Mouse (Mus musculus): ENCODE results near the gene Zfp961.
"Not testable (repeated sequence)": the region's sequence is repeated elsewhere in the genome, so short reads cannot be mapped to it uniquely, and the experiment has no call there.

Gene Zfp961

DNA sequence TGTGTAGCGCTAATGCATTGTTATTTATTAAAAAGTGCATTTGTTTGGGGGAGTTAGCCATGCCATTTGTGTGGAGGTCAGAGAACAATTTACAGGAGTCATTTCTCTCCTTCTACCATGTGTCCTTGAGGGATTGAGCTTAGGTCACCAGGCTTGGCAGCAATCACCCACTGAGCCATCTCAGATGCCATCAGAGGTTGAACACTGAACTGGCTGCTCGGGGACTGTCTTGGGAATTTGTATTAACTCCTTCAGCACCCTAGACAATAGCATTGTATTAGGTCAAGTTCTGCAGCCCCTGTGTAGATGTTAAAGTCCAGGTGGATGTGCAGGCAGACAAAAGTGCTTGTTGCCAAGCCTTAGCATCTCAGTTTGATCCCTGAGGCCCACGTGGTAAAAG is 13.2 kb downstream of the Zfp961 start:
- DNase-seq (ENCODE audit: low spot score): no peak

DNA sequence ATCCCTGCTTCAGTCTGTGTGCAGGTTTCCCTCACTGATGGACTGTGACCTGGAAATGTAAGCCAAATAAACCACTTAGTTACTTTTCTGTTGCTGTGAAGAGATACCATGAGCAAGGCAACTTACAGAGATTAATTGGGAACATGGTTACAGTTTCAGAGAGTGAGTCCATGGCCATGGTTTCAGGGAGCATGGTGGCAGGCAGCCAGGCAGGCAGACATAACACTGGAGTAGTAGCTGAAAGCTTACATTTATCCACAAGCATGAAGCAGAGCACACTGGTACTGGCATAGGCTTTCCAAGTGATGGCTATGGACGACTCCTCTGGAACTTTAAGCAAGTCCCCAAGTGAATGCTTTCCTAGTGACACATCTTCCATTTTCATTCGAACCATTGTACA is 14.3 kb downstream of the Zfp961 start:
- DNase-seq (ENCODE audit: low spot score): no peak

DNA sequence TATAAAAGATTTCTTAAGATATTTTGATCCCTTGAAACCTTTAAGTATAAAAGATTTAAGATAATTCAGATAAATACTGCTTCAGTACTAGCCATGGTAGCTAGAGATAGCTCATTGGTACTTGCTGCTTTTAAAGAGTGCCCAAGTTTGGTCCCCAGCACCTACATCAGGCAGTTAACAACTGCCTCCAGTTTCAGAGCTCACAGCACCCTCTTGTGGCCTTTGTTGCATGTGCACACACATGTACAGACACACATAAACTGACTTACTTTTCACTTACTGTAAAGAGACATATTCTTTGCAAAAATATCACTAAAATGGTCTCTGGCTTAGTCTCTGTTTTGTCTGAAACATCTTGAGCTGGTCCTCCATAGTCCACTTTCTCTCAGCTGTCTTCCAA is 15.6 kb downstream of the Zfp961 start:
- DNase-seq (ENCODE audit: low spot score): no peak

DNA sequence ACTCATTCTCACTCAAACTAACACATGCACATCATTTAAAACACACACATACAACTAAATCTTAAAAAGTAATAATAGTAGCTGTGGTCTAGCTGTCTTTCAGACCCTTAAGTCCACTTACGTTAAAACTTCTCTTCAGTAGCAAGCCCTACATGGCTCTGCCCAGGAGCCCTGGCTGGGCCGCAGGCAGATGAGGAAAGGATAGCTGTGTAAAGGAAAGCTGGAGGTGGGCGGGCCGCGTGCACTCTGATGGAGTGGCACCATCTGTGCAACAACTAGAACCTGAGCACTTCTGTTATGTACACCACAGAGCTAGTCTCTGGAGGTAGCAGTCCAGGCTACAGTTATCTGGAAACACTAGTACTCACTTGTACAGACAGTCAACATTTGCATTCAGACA is 16.4 kb downstream of the Zfp961 start:
- no peak for DNase-seq (ENCODE audit: low spot score)

DNA sequence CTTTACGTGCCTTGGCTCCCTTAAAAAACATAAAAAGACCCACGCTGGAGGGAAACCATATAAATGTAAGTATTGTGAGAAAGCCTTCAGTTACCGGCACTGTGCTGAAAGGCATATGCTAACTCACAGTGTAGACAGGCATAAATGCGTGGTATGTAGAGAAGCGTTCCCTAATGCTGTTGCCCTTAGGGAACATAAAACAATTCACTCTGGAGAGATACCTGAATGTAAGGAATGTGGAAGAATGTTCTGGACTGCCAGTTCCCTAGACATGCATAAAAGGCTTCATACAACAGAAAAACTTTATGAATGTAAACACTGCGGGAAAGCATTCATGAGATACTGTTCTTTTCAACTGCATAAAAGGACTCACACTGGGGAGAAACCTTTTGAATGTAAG is 17.3 kb downstream of the Zfp961 start:
- no peak for DNase-seq (ENCODE audit: low spot score)

DNA sequence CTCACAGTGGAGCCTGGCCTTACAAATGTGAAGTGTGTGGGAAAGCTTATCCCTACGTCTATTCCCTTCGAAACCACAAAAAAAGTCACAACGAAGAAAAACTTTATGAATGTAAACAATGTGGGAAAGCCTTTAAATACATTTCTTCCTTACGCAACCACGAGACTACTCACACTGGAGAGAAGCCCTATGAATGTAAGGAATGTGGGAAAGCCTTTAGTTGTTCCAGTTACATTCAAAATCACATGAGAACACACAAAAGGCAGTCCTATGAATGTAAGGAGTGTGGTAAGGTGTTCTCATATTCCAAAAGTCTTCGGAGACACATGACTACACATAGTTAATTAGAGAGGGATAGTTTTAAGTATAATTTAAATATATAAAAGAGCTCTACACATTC is 17.8 kb downstream of the Zfp961 start:
- no peak for DNase-seq (ENCODE audit: low spot score)

DNA sequence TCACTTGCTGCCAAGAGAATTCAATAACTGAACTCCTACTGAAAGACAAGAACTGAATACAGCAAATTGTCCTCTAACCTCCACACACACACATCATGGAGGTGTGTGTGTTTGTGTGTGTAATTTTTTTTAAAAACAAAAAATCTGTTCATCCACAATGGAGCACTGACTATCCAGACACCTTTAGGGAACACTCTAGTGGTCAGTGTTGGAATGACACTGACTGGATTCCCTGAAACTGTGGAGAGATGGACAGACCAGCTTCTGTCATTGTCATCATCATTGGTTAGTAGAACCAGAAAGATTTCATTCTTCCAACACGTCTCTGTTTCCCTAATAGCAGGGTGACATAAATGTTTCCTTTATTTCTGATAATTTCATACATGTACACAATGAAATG is 21.1 kb downstream of the Zfp961 start:
- peak; percentile 50 for DNase-seq (ENCODE audit: low spot score)

DNA sequence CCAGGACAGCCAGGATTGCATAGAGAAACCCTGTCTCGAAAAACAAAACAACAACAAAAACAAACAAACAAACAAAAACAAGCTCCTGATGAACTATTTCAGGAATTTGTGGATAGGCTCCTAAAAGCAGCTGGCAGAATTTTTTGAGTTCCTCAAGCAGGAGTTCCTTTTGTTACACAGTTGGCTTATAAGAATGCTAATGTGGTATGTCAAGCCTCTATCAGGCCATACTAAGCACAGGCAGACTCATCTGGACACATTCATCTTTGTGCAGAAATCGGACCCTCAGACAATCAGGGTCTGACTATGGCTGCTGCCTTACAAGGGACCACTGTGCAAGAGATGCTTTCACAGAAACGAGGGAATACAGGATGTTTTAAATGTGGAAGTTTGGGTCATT is 23.4 kb downstream of the Zfp961 start:
- no peak for DNase-seq (ENCODE audit: low spot score)

DNA sequence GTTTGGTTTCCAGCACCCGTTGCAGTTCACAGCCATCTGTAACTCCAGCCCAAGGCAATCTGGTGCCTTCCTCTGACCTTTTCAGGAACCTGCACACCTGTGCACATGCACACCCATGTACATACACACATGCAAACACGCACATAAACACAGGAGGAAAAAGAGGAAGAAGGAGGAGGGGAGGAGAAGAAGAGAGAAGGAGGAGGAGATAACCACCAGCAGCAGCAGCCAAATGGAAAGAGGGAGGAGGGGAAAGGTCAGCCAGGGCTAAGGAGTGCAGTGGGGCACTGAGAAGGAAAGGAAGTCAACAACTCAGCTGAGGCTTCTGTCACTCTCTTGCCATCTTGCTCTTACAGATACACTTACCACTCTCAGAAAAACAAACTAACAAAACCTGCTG is 30.2 kb downstream of the Zfp961 start:
- no peak for DNase-seq (ENCODE audit: low spot score)

DNA sequence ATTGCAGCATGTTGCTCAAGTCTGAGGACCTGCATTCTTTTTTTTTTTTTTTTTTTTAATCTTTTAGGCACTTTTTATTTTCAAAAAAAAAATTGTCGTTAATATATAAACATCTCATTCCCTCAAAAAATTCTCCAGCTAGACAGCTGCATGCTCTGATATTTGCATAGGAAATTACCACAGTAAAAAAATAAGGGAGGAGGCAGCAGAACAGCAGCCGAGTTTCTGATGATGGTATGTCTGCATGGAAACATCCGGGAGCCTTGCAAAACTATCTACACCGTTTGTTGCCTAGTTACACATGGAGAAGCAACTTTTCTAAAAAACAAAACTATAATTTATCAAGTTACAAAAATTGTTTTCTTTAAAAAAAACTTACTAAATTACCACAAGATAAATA is 30.6 kb downstream of the Zfp961 start:
- no peak for DNase-seq (ENCODE audit: low spot score)

DNA sequence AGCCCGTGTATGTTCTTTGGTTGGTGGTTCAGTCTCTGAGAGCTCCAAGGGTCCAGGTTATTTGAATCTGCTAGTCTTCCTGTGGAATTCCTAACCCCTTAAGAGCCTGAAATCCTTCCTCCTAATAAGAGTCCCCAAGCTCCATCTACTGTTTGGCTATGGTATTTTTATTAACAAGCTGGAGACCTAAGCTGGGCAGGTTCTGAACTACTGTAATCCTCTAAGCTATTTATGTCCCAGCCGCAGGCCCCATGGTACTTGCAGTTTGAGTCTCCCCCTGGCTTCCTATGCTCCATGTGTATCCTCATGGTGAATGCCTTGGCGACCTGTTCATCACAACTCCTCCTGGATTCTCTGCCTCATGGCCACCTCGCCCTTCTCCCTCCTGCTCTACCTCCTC is 33.8 kb downstream of the Zfp961 start:
- DNase-seq (ENCODE audit: low spot score): peak; percentile 14

DNA sequence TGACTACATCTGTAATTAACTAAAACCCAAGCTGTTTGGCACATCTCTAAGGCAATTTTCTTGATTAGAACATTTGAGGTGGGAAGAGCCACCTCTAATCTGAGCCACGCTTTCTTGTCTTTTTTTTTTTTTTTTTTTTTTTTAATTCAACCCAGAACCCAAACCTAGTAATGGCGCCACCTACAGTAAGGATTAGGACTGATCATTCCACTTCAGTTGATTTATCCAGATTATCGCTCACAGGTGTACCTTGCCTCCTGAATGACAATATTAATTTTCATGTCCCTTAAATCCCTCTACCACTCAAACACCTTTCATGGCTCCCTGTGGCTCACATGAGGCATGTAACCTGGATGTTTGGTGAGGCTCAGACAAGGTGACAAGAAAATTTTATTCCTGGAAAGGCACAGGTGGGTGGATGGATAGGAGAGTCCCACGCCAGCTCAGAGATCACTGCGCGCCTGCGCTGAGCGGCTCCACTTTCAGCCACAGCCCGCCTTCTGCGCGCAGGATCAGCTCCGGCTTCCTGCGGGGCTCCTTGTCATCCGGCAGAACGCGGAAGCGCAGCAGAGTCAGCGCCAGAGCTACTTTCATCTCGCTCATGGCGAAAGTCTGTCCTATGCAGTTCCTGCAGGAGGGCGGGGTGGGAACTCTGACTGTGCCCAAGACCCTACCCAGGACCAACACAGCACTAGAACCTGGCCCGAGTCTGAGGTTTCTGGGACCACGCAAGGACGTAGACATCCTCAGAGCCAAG is 37.5 kb downstream of the Zfp961 start:
- peak; percentile 69 for DNase-seq (ENCODE audit: low spot score)

DNA sequence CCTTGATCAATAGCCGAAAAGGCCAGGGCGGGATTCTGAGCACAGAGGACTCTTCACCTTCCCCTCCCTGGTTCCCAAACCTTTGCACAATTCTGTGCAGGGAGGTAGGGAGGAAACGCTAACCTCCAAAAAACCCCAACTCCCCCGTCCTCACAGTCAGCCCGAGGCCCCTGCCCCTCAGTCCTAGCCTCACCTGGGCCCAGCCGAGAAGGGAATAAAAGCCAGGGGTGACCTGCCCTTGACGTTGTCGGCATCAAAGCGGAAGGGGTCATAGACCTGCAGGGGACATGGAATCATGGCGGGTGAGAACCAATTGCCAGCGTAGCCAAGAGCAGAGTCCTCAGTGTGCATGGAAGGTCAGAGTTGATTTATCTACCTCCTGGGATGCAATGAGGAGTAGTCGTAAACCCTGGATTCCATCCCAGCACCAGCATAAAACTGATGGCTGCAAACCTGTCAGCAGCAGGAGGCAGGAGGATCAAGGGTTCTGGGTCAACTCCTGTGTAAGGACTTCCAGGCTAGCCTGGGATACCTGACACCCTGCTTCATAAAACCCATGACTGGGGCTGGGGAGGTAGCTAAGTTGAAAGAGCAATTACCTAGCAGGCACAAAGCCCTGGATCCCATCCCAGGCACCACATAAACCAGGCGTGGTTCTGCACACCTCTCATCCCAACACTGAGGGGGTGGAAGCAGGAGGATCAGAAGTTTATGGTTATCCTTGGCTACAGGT is 38.2 kb downstream of the Zfp961 start:
- peak; percentile 10 for DNase-seq (ENCODE audit: low spot score)

DNA sequence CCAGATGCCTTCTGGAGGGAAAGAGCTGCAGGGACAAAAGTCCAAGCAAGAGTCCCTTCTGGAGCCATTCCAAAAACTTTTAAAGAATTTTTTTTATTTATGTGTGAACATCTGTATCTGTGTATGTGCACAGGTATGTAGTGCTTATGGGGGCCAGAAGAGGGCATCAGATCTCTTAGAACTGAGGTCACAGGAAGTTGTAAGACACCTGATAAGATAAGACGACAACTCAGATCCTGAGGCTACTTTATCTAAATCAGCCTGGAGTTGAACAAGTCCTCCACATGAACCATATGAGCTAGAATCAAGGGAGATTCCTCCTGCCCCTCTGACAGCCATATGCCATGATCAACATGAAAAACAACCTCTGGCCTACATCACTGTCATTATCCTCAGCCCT is 48.6 kb downstream of the Zfp961 start:
- DNase-seq (ENCODE audit: low spot score): no peak

DNA sequence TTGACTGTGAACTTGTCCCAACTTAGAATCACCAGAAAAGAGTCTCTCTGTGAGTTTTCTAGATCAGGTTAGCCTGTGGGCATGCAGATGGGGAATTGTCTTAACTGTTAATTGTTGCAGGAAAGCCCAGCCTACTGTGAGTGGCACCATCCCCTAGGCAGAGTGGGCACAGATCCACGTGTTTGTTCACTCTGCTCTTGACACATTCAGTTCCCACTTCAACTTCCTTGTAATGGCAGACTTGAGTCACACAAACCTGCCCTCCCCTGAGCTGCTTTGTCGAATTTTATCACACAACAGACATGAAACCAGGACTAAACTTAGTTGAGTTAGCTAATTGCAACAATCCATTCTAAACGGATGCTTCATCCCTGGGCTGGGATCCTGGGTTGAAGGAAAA is 49.4 kb downstream of the Zfp961 start:
- DNase-seq (ENCODE audit: low spot score): no peak

DNA sequence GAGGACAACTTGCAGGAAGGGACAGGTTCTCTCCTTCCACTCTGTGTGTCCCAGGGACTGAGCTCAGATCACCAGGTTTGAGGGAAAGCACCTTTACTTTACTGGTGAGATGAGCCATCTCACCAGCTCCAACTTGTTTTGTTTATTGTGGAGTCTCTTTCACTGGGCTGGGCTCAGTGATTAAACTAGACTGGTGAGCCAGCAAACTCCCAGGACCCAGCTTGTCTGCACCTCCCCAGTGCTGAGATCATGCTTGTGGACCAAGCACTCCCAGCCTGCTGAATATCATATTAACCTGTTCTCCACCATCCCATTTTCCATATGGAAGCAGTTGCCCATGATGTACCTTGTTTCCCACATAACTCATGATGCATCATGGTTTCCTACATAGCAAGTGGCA is 52.1 kb downstream of the Zfp961 start:
- no peak for DNase-seq (ENCODE audit: low spot score)

DNA sequence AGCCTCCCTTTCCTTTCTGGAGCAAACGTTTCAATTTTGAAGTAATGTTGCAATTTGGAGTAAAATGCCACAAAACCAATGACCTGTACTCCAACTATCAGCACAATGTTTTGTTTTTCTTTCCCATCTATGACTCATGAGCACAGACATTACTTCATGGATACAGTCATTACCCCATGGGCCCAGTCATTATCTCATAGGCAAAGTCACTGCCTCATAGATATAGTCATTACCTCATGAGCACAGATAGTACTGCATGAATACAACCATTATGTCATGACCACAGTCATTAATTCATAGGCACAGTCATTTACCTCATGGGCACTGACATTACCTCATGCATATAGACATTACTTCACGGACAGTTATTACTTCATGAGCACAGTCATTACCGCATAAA is 55.1 kb downstream of the Zfp961 start:
- no peak for DNase-seq (ENCODE audit: low spot score)

DNA sequence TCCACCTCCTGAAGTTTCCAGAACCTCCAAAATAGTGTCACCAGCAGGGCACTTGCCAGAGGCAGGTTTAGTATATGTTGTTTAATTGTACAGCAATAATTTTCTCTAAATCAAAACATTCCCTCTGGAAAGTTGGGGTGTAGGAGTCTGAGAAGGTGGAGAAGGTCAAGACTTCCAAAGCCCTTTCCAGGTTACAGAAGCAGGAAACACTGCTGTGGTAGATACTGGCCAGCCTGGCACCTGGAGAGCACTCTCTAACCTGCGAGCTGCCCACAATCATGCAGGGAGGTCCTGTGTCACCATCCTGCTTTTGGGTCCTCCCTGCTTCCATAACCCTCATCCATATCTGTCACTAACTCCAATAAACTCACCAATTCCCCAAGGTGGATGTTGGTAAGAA is 55.9 kb downstream of the Zfp961 start:
- DNase-seq (ENCODE audit: low spot score): no peak

DNA sequence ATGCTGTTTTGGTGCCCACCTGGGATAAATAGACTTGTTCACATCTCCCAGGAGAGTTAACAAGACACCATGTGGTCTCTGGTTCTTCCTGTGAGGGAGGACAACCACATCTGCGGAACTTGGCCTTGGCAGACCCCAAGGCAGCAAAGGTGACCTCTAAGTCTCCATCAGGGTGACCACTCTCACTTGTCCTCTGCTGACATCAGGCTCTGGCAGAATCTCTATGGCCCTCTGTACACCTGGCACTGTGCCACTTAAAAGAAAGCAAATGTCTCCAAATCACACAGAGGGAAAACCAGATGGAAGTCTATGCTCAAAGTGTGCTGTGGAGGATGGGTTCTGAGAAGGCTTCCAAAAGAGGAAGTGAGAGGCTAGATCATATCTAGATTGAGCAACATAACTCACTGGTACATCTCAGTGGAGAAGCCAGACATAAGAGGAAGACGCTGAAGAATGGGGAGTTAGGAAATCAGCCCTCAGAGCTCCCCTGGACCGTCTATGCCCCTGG is 57.4 kb downstream of the Zfp961 start:
- DNase-seq (ENCODE audit: low spot score): no peak

DNA sequence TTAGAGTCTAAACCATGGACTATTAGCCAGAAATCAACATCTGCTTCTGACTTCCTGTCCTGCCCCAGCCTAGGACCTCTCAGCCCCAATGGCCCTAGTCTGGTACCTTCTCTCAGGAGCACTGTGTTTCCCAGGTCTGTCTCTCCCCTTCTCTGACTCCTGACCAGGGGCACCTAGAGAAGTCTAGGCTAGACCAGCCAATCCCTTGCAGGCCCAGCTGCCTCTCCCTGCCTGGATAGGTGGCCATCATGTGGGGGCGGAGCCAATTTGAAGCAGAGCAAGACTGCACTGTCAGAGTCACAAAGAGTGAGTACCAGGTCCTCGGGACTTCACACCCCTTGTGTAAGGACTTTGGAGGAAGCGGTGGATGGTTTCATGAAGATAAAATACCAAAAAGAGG is 58.6 kb downstream of the Zfp961 start, which contains the start of gene Cyp4f18:
Cyp4f18 (minus strand) TSS at position 154 of the 400 bp plus-strand sequence.
- no peak for DNase-seq (ENCODE audit: low spot score)

DNA sequence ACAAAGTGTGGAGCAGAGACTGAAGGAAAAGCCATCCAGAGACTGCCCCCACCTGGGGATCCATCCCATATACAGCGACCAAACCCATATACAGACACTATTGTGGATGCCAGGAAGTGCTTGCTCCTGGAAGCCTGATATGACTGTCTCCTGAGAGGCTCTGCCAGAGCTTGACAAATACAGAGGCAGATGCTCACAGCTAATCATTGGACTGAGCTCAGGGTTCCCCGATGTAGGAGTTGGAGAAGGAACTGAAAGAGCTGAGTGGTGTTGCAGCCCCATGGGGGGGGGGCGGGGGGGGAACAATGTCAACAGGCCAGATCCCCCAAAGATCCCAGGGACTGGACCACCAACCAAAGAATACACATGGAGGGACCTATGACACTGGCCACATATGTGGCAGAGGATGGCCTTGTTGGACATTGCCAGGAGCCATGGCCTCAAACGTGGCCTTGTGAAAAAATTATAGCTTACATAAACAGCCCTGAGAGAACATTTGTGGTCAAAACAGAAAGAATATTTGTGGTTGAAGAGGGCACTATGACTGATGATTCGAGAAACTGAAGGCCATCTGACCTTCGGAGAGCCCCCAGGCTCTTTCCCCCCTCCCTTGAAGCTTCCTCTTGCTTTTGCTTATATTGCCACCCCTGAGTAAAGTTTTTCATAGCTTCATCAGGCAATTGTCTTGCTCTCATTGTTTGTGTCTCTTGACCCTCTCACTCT is 62.8 kb downstream of the Zfp961 start:
- DNase-seq (ENCODE audit: low spot score): not testable (repeated sequence)

DNA sequence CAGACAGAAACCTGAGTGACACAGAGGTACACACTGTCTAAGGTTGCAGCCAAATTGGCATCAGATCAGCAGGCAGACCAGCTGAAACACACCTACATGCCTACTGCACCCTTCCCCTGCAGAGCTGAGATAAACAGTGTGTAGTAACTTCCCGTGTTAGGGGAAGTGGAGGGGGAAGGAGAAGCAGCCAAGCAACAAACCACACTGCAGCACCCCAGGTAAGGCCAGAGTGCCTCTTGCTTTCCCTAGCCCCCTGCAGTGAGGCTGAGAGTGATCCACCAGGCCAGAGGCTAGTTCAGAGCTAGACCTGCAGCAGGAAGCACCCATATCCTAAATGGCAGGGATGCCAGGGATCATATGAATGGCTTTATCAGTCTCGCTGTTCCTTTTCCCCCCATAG is 66.5 kb downstream of the Zfp961 start:
- not testable (repeated sequence) for DNase-seq (ENCODE audit: low spot score)

DNA sequence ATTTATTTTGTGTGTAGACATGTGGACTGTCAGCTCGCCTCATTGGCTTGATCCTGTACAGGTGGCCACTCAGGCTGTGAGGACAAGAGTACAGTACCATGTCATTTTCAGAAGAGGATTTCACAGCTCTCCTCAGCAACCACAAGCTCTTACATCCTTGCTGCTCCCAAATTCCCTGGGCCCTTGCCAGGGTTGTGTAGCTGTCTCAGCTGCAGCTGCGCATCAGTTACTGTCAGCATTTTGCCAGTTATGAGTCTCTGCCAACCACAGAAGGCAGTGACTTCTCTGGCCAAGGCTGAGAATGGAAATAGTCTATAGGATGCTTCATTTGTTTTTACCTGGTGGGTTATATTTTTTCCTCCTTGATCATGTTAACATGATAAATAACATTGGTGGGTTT is 67.3 kb downstream of the Zfp961 start:
- no peak for DNase-seq (ENCODE audit: low spot score)
